Mouse (Mus musculus) testis, postnatal 10 days (tissue): Measurements from ENCODE around the gene B4gat1.
"Not testable (repeated sequence)": the region's sequence is repeated elsewhere in the genome, so short reads cannot be mapped to it uniquely, and the experiment has no call there.

Source experiments
- DNase-seq: peaks from one replicate; pipeline ENCODE4 v3.0.0; 2021; ENCODE audit warnings: low spot score

Gene B4gat1

DNA sequence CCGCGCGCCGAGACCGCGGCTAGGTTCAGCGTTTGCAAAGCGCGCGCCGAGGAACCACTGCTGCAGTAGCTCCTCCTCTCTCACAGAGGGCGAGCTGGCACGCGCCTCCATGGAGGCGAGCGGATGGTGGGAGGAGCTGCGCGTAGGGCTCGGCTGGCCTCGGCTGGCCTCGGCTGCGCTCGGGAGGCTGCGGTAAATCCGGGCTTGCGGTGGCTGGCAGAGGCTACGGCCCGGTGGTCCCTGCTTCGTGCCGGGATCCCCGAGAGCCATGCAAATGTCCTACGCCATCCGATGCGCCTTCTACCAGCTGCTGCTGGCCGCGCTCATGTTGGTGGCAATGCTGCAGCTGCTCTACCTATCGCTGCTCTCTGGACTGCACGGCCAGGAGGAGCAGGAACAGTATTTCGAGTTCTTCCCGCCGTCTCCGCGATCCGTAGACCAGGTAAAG is at the start of gene B4gat1, which contains the start of gene AC124502.3:
Gene B4gat1 (plus strand): TSS at position 118 of the 448 bp plus-strand sequence.
Gene AC124502.3 (plus strand): TSS at position 183 of the 448 bp plus-strand sequence.
- peak; percentile 92 for DNase-seq

DNA sequence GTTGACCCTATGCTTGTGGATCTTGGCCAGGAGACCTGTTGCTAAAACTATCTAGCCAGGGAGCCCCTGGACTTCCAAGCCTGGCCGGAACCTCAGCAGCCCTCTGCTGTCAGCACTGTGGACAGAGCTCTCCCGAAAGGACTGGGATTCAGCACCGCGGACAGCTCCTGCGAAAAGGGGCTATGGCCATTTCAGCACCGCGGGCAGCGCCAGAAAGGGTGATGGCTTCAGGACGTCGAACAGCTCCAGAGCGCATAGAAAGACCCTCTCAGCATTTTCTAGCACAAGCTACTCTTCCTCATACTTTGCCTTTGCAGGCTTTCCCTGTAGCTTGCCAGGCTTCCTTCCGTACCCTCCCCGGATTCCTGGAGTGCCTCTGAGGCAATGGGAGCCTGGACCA is 49.6 kb upstream of the B4gat1 start:
- peak; percentile 99 for DNase-seq

DNA sequence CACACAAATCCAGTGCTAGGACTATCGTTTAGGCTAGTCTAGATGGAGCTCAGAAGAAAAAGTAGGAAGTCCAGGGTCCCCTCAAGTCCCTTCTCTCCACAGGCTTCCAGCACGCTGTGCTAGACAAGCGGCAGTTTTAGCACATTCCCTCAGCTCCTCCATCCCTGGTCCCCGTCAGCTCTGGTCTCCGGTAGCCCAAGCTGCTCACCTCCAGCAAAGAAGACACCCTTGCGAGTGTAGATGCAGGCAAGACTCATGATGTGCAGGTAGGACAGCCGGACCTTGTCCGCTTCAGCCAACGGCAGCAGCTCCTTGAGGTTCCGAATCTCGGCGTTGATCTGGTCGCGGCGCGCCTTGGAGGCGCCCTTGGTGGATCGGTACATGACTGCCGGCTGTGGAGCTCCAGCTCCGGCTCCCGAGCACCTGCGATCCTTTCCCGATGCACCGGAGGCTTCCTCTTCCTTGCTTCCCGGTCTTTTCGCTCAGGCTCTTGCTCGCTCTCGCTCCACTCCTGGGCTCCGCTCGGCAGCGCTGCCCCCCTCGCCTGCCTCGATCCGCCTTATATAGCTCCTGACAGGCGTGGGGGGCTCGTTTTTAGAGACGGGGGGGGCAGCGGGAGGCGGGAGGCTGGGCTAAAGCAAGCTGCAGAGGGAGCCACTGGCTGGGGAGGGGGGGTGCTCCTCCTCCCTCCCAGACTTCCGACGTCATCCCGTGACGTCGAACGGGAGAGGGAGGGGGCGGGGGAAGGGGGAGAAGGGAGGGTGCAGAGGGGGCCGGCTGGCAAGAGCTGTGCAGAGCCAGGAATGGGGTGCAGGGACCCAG is 49.0 kb upstream of the B4gat1 start:
- DNase-seq: no peak

DNA sequence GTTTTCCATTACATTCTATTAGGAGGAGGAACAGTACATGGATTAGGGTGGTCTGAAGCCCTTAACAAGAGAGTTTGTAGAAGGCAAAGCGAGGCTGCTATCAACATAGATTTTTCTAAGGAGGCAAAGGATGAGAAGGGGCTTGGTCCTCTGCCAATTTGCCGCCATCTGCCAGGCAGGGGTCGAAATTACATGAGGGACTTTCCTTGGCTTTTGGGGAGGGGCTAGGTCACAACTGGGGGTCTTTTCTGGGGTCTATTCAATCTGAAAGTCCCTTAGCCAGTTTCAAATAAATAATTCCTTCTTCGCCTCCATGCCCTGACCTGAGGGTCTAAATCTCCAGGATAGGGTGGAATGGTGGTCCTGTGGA is 48.4 kb upstream of the B4gat1 start, which contains the start of gene Npas4:
Gene Npas4 (minus strand): TSS at position 61 of the 370 bp plus-strand sequence.
- DNase-seq: no peak

DNA sequence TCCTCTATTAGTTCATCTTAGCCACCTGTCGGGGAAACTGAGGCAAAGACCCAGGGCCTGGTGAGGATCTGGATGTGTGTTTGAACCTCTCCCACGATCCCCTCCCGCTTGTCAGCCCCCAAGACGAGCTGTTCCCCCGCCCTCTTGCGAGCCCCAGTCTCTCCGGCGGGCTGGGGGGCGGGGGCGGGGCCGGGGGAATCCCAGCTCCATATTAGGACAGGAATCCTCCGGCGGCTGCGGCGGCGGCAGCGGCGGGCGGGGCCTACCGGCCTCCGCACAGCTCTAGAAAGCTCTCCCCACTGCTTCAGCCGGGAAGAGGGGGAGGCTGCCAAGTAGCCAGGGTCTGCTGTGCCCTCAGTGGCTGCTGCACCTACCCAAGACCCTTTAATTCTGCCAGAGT is 47.9 kb upstream of the B4gat1 start:
- no peak for DNase-seq

DNA sequence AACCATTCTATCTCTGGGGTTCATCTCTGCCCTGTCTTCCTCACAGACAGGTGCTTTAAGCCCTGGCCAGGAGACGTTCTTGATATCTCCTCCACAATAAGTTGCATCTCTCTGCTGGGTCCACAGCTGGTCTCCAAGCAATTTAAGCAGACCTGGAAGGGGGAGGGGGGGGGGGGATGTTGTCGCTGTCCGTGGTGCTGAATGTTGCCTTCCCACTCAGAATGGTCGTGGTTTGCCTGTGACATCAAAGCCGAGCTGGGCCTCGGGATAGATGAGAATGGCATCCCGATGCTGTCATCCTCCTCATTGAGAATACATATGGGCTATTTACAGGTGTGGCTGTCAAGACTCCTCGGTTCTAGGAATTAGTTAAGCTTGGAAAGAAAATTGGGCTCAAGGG is 46.3 kb upstream of the B4gat1 start:
- DNase-seq: no peak

DNA sequence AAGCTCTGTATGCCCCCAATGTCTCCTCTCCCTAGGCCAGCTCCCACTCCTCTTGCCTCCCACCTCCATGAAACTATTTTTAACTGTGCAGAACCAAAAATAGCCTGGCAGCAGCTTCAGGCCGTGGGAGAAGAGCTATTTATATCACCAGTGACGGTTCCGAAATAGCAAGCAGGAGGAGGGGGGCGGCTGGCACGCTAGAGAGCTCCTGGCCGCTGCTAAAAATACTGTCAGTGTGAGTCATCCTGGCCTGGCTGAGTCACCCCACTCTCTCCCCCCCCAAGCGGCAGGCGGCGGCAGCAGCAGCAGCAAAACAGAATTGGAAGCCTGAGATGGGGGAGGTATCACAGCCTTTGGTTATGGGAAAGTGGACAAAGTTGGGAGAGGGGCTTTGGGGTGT is 45.7 kb upstream of the B4gat1 start:
- peak; percentile 56 for DNase-seq

DNA sequence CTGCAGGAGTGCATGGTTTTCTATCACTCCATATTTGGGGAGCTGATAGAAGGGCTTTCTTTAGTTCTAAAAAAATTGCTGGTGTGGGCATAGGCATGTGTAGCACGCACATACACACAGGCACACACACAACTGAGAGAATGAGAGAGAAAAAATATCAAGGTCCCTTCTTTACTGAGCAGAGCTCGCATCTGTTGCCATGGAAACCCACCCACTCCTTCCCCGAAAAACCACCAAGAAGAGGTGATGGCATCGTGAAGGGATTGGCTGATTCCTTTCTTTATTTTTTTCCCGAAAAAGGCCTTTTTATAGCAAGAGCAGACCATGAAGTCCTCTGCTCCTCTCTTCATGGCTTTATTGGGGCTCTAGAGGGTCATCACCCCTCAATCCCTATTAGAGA is 44.6 kb upstream of the B4gat1 start:
- DNase-seq: no peak

DNA sequence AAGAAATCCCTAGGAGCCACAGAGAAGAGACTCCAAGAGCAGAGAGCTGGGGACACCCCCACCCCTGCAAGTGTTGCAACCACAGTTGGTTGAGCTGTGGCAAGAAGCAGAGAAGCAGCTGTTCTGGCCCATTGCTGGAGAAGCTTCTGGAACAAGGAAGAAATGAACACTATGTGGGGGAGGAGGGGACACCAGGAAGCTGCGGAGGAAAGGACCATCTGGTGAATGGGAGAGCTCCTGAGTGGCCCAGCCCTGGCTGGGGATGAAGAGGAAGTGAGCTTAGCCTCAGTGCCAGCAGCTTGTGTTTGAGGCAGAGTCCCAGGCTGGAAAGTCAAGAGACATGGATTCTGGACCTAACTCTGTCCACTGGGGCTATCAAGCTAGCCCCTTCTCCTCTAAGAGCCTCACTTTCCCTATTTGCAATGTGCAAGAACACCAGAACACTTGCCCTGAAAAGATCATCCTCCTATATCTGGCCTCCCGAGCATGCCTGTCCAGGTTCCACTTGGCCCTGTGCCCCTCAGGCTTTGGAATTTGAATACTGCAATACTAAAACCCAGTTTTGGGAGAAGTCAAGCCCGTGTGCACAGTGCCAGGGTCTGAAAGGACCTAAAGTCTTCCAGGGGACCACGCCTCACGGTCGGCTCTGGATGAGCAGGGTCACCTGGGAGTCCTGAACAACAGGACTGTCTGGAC is 39.0 kb upstream of the B4gat1 start:
- DNase-seq: no peak

DNA sequence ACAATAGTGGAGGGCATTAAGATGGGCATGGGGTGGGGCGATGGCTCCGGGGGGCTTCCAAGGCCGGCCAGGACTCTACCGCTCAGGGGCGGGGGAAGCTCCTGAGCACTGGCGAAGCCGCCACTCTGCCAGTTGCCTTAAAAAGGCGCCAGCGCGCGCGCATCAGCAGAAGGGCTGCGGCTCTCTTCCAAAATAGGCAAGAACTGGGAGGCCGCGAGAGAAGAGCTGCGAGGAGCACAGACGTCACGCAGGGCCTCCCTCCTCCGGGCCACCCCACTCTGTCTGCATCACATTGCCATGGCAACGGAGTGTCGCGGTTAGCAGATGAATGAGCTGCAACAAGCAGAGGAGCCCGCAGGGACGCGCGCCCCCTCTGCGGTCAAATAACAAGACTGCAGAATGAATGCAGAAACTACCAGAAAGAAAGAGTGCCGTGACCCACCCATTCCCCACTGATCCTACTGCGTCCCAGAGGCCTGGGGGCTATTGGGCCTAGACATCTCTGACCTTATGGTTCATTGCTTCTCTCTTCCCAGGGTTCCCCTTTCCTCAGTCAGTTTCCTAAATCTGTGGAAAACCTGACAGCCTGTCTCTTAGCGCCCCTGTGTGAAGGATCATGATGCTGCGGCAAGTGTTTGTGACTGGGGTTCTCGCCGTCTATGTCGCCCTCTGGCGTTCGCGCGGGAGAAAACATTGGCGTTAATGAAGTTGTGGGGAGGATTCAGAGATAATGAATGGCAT is 36.8 kb upstream of the B4gat1 start:
- peak; percentile 83 for DNase-seq

DNA sequence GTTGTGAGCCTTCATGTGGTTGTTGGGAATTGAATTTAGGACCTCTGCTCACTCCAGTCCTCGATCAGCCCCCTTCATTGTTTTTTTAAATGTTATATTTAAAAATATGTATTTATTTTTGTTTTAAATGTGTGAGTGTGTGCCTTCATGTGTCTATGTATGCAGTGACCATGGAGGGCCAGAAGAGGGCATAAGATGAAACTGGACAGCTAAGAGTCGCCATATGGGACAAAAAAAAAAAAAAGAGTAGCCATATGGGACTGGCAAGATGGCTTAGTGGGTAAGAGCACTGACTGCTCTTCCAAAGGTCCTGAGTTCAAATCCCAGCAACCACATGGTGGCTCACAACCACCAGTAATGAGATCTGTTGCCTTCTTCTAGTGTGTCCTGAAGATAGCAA is 35.0 kb upstream of the B4gat1 start:
- not testable (repeated sequence) for DNase-seq

DNA sequence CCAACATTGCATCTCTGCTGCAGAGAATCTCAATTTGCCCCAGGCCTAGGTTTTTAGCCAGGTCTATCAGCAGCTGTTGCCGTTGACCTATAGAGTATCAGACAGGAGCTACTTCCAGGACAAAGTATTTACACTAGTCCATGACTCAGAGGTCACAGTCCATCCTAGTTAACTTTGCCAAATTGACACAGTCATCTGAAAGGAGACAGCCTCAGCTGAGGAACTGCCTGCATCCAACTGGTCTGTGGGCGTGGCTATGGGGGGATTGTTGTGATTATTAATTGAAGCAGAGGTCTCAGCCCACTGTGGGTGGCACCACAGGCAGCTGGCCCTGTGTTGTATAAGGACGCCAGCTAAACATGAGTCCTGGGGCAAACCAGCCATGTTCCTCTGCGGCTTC is 33.7 kb upstream of the B4gat1 start:
- DNase-seq: no peak

DNA sequence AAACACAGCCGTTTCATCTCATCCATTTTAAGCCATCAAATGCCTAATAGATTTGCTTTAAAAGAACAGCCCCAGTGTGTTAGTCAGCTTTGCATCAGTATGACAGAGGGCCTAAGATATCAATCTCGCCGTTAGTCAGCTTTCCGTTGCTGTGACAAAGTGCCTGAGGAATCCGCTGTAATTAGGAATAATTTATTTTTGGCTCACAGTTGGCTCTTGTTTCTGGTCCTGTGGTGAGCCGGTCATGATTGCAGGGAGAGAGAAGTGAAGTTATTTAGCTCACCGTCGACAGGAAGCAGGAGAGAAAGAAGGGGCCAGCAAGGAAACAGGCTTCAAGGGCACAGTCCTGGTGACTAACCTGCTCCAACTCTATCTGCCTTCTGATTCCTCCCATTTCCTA is 25.5 kb upstream of the B4gat1 start:
- no peak for DNase-seq

DNA sequence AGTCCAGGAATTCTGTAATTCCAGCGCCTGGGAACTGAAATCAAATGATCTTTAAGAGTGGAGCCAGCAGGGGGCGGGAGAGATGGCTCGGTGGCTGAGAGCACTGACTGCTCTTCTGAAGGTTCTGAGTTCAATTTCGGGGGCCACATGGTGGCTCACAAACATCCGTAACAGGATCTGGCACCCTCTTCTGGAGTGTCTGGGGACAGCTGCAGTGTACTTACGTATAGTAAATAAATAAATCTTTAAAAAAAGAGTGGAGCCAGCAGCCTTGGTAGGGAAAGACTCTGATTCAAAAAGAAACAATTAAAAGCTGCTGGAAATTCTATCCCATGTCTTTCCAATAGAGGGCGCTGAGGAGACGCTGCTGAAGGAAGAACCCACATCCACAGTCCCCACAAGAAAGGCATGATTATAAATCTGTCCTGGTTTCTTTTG is 23.6 kb upstream of the B4gat1 start:
- DNase-seq: peak; percentile 66

DNA sequence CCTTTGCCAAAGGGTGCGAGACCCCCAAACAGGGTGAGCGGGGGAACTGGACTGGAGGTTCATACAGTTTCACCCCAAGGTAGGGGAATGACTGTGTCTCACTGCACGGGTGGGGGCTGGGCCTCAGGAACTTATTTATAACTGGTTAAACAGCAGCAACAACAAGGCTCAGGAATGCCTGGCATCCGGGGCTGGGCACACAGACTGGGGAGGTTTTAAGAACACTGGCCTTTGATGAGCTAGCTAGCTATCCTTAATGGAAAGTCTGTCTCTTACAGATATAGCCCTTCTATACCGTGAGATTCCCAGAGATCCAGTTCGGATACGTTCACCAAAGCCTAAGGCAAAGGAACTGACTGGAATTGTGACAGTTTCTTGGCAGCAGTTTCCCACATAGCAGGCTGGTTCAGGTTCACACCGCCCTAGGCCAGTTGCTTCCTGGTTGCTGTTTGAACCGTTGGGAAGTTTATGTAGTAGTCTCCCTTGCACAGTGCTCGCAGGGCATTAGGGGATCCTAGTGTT is 22.3 kb upstream of the B4gat1 start:
- no peak for DNase-seq

DNA sequence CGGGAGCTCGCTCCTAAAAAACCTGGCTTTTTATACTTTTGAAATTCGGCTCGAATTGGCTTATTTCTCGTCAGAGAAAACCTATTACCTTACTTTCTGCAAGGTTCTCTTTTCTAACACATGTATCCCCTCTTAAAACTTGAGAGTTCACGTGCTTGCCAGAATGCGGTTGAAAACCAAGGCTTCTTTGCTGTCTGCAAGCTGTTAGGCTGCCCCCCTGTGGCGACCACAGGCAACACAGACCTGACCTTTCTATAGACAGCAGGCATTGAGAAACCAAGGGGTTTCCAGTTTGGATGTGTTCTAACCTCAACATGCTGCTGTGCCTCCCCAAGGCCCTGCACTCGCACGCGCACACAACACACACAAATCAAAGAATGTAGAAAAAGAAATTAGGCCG is 21.8 kb upstream of the B4gat1 start:
- peak; percentile 83 for DNase-seq

DNA sequence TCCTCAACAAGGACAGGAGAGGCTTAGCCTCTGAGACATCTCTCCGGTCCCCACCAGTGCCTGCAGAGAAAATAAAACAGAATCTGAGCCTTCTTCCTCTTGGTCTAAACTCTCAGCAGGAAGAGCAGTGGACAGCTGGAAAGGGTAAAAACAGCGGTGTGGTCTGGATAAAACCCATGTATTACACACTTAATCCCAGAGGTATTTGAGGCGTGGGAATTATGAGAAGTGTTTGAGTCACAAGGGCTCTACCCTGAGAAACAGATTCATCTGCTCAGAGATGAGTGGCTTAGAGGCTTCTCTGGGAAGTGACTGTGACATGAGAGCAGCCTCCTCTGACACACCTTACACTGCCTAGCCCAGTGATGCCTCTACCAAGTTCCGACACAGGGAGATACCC is 21.0 kb upstream of the B4gat1 start:
- no peak for DNase-seq

DNA sequence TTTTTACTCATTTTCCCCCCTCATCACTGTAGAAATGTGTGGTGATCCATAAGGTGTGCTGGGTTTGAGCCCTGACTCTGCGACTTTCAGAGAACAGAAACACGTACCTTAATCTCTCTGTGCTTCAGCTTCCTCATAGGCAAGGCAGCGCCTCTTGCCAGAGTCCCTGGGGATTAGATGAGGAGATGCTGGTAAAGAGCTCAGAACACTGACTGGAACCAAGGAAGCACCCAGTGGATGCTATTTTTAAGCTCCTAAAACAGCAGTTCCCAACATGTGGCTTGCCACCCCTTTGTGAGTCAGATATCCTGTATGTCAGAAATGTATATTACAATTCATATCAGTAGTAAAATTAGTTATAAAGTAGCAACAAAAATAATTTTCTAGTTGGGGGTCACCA is 20.4 kb upstream of the B4gat1 start:
- DNase-seq: no peak

DNA sequence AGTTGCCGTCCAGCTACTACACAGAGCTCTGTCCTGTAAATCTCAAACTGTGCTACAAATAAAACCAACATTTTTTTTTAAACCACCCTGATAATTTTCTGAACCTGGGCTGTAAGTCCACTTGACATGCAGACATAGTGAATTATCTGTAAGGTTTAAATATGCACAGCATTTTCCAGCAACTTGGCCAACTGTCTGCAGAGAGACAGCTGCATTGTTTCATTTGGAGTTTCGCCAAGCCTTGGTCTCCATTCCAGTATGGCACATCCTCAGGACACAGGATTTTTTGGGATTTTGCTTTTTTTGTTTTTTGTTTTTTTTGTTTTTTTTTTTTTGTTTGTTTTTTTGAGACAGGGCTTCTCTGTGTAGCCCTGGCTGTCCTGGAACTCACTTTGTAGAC is 17.2 kb upstream of the B4gat1 start:
- no peak for DNase-seq

DNA sequence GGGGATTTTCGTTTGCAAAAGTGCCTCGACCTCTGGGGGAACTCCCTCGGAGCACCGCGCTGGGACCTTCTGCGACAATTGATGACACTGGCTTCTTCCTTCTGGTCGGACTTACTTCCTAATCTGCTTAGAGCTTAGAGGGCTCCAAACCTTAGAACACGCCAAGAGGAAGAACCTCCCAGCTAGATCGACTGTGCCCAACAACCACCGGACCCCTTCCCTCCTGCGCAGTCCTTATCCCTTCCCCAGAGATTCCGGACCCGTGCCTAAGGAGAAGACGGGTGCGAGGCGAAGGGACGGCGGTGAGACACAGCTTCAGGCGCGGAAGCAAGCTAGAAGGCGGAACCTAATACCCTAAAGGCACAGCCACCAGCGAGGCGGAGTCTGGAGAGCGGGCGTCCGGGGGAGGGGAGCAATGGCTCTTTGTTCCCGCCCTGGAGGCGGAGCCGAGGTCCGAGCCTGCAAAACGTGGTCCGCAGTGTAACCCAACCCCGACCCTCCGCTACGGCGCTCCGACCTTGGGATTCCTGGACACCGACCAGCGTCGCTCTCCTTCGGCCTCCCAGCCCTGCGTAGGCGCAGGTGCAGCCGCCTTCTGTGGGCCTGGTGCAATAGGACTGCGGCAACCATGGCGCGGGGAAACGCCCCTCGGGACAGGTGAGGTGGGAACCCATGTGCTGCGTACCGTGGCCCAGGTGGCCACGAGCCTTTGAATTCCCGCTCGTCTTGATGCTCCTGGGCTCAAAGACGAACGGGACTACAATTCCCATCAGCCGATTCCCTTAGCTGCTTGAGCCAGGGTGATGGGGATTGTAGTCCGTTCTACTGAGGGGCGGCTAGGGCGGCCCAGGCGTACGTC is 14.8 kb upstream of the B4gat1 start, which contains the start of gene Slc29a2:
Gene Slc29a2 (plus strand): TSS at position 240 of the 859 bp plus-strand sequence.
- peak; percentile 95 for DNase-seq

DNA sequence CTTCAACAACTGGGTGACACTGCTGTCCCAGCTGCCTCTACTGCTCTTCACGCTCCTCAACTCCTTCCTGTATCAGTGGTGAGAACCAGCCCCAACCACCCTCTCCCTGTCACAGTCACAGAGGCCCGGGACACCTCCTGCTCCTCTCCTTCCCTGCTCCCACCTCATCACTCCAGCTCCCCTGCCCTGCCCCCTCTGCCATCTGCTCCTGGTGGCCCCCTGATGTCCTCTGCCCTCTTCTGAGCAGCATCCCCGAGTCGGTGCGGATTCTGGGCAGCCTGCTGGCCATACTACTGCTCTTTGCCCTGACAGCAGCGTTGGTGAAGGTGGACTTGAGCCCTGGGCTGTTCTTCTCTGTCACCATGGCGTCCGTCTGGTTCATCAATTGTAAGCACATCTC is 12.5 kb upstream of the B4gat1 start:
- no peak for DNase-seq
